Mouse (Mus musculus) testis, adult 2 months (tissue): ENCODE results near the gene Frmd6. TPM values are rescaled to one million over a fixed set of nuclear protein-coding genes. Genes with fewer than 3 reads are reported as not detected.

Experiments
- H3K27ac ChIP-seq: fragments of 200-500 bp; 2 replicates; pipeline ENCODE4 v1.5.1; 2012; ENCODE audit warnings: low read depth, low read length; ENCODE audit not compliant: control insufficient read depth, insufficient read depth
- H3K27me3 ChIP-seq: fragments of 200-500 bp; 2 replicates; pipeline ENCODE4 v1.6.1; 2012; ENCODE audit warnings: mild to moderate bottlenecking, low read length, moderate library complexity; ENCODE audit not compliant: control insufficient read depth, insufficient read depth
- H3K36me3 ChIP-seq: fragments of 200-500 bp; 2 replicates; pipeline ENCODE4 v1.6.1; 2012; ENCODE audit warnings: mild to moderate bottlenecking, low read length; ENCODE audit not compliant: control insufficient read depth, insufficient read depth
- H3K4me1 ChIP-seq: fragments of 200-500 bp; 2 replicates; pipeline ENCODE4 v1.6.1; 2012; ENCODE audit warnings: low read length; ENCODE audit not compliant: control insufficient read depth, insufficient read depth
- H3K4me3 ChIP-seq: fragments of 200-500 bp; 2 replicates; pipeline ENCODE4 v1.5.1; 2012; ENCODE audit warnings: low read depth, mild to moderate bottlenecking, low read length, moderate library complexity, mixed read lengths; ENCODE audit not compliant: control insufficient read depth
- CTCF ChIP-seq: fragments of 200-500 bp; IDR thresholded peaks from 2 replicates; pipeline ENCODE4 v1.5.1; 2012; ENCODE audit warnings: low read depth, mild to moderate bottlenecking, inconsistent platforms, low read length, moderate library complexity; ENCODE audit not compliant: control insufficient read depth, insufficient read depth, insufficient replicate concordance
- POLR2A ChIP-seq: fragments of 200-500 bp; IDR thresholded peaks from 2 replicates; pipeline ENCODE4 v1.6.1; 2012; ENCODE audit warnings: low read depth, mild to moderate bottlenecking, inconsistent platforms, low read length, moderate library complexity; ENCODE audit not compliant: control insufficient read depth
- polyA plus RNA-seq: library from polyadenylated mRNA; depleted of rRNA; stranded (reverse); fragments of >200 nt; gene quantifications from 2 replicates; pipeline ENCODE4 v1.2.3, GENCODE M21; 2012

Frmd6 gene
- polyA plus RNA-seq, 1 experiment: 5.3 TPM

DNA sequence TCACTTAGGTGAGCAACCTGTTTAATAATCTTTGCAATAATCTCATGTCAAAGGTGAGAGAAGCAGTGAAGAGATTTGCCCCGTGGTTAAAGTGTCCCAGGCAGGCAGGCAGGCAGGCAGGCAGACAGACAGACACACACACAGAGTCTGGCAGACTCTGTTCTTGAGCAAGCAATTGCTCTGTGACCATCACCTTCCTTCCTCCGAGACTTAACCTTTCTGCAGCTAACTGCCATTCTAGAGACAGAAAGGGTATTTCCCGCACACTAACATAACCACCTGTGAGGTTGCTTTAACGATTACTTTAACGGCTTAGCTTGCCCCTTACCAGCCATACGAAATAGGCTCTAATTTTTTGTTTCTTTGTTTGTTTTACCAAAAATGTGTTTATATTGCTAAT, 30.4 kb downstream of the Frmd6 start:
- no peak overlapping the region for H3K27ac ChIP-seq
- no peaks in the 10 kb centered on the region for H3K36me3 ChIP-seq
- H3K27me3 ChIP-seq: no peaks in the 10 kb centered on the region
- H3K4me1 ChIP-seq: no peaks in the 10 kb centered on the region
- no peak overlapping the region for H3K4me3 ChIP-seq
- TF ChIP-seq POLR2A (no peak), CTCF (no peak)

DNA sequence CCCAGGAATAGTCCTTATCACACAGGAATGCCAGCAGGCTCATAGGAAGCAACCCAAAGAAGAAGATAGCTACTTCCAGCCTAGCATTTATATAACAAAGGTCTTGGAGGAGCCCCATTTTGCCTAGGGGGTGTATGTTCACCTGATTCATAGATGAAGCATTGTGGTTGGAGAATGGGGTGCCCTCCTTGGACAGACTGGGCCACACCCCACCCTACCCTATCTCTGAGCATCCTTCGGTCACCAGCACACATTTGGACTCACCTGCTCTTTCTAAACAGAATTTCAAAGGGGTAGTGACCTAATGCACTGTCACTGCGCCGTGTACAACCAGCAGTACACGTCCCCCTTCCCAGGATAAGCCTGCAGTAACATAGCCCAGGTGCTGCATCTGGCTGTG, 31.5 kb downstream of the Frmd6 start:
- H3K27me3 ChIP-seq: no peaks in the 10 kb centered on the region
- no peaks in the 10 kb centered on the region for H3K36me3 ChIP-seq
- H3K4me1 ChIP-seq: no peaks in the 10 kb centered on the region
- no peak overlapping the region for H3K27ac ChIP-seq
- no peak overlapping the region for H3K4me3 ChIP-seq
- TF ChIP-seq POLR2A (no peak), CTCF (no peak)

DNA sequence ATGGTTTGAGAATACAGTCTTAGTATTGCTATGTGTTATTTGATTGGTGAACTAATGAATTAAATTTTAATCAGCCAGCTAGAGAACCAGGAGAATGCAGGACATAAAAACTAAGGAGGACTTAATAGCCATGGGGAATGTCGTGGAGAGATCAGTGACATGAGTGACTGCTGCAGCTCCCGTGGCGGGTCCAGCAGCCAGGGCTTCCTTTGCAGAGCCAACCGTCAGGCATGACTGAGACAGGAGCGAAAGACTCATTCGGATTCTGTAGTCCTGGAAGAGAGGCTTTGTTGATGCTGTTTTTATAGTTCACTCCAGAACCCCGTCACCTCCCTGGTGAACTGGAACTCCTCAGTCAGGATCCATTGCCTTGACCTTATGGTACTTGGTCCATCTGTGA, 38.0 kb downstream of the Frmd6 start:
- Histone ChIP-seq H3K4me3 (no peak overlapping the region), H3K4me1 (no peaks in the 10 kb centered on the region; the same call in 1 of the 2 replicates), H3K27me3 (no peaks in the 10 kb centered on the region), H3K36me3 (no peaks in the 10 kb centered on the region), H3K27ac (no peak overlapping the region)
- TF ChIP-seq POLR2A: no peak
- TF ChIP-seq CTCF: no peak

GRCm38 (mm10) chr12:70867780-70868179, 42.5 kb downstream of the Frmd6 start:
- TF ChIP-seq POLR2A: no peak
- TF ChIP-seq CTCF: no peak
- Histone ChIP-seq H3K27ac (no peak overlapping the region), H3K27me3 (no peaks in the 10 kb centered on the region), H3K36me3 (no peaks in the 10 kb centered on the region), H3K4me1 (peaks cover 5% of the 10 kb centered on the region; the same call in 1 of the 2 replicates), H3K4me3 (no peak overlapping the region)

GRCm38 (mm10) chr12:70868190-70868987, 43.1 kb downstream of the Frmd6 start:
- Histone ChIP-seq H3K4me1 (peaks cover 5% of the 10 kb centered on the region), H3K36me3 (no peaks in the 10 kb centered on the region), H3K4me3 (peak overlapping the region; percentile 69), H3K27me3 (no peaks in the 10 kb centered on the region), H3K27ac (no peak overlapping the region)
- TF ChIP-seq CTCF: no peak
- TF ChIP-seq POLR2A: no peak

DNA sequence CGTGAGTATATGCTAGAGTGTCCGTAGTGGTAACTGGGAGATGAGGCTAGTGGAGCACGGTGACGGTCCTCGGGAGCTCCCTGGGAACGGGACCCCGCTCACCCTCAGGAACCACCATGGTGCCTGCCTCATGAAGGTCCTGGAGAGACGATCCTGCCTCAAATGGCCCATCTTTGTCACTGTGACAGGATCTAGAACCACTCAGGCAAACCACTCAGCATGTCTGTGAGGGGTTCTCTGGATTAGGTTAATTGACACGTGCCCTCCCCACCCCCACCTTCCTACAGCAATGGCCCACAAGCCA, 43.6 kb downstream of the Frmd6 start:
- no peaks in the 10 kb centered on the region for H3K36me3 ChIP-seq
- TF ChIP-seq CTCF (no peak), POLR2A (no peak)
- H3K27ac ChIP-seq: no peak overlapping the region
- H3K4me3 ChIP-seq: peak overlapping the region; percentile 69
- H3K27me3 ChIP-seq: no peaks in the 10 kb centered on the region
- peaks cover 5% of the 10 kb centered on the region for H3K4me1 ChIP-seq

- Histone ChIP-seq H3K4me1 (peaks cover 5% of the 10 kb centered on the region), H3K36me3 (no peaks in the 10 kb centered on the region), H3K27me3 (no peaks in the 10 kb centered on the region), H3K27ac (no peak overlapping the region), H3K4me3 (peak overlapping the region; percentile 67)
- TF ChIP-seq POLR2A (no peak), CTCF (no peak)
Observed at GRCm38 (mm10) chr12:70873544-70873943, 48.2 kb downstream of the Frmd6 start.

- TF ChIP-seq POLR2A (no peak), CTCF (no peak)
- H3K4me1 ChIP-seq: peaks cover 2% of the 10 kb centered on the region
- H3K27ac ChIP-seq: no peak overlapping the region
- H3K36me3 ChIP-seq: no peaks in the 10 kb centered on the region; the same call in 1 of the 2 replicates
- no peaks in the 10 kb centered on the region for H3K27me3 ChIP-seq
- no peak overlapping the region for H3K4me3 ChIP-seq
Observed at GRCm38 (mm10) chr12:70876270-70876998, 51.1 kb downstream of the Frmd6 start.
